Mouse (Mus musculus) ovary, postnatal 14 days (tissue): ENCODE measurements around the gene Lurap1l.
"Not testable (repeated sequence)": the region's sequence is repeated elsewhere in the genome, so short reads cannot be mapped to it uniquely, and the experiment has no call there.

ENCODE experiments used
- DNase-seq: peaks from one replicate; pipeline ENCODE4 v3.0.0; 2022; ENCODE audit warnings: low spot score

Gene Lurap1l

GRCm38 (mm10) chr4:80910481-80910870 is at the start of gene Lurap1l:
Gene Lurap1l (plus strand): TSS chr4:80910646.
- DNase-seq, result peak; percentile 15

GRCm38 (mm10) chr4:80862962-80863361 is 47.5 kb upstream of the Lurap1l start:
- DNase-seq, result no peak

GRCm38 (mm10) chr4:80863906-80864305 is 46.5 kb upstream of the Lurap1l start:
- no peak for DNase-seq

DNA sequence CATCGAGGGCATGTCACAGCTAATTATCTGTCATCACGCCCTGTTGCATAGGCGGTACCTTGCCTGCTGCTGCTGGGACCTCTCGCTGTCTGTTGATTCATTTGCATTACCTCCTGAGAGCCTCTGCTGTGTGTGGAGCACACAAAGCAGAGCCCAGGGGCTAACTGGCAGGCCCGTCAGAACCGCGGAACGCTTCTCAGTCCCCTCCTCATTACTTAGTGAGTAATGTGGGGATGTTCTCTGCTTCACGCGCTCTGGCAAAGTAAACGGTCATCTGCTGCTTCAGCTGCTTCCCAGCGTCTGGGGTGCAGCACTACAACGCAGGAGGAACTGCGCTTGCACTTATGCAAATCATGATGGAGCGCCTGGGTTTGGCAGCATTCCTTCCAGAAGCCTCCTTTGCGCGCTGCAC is 45.9 kb upstream of the Lurap1l start:
- no peak for DNase-seq

DNA sequence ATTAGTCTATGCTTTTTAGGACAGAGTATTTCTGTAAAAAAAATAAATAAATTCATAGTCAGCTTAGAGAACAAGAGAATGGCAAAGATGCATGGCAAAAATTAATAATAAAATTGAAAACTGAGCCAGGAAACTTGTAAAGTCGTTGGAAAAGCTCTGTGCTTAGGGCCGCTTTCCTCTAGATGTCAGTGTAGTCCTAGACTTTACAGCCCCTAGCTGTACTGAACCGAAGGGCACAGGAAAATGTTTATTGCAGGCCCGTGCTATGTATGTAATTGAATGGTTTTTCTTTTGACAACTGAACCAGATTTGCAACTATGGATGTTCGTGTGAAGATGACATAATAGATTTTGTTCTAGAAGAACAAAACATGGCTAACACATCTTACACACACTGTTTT is 44.4 kb upstream of the Lurap1l start:
- DNase-seq, result no peak

- no peak for DNase-seq
These were observed 40.8 kb upstream of the Lurap1l start for GRCm38 (mm10) chr4:80869598-80869997.

- no peak for DNase-seq
These were observed 37.4 kb upstream of the Lurap1l start for GRCm38 (mm10) chr4:80872847-80873644.

DNA sequence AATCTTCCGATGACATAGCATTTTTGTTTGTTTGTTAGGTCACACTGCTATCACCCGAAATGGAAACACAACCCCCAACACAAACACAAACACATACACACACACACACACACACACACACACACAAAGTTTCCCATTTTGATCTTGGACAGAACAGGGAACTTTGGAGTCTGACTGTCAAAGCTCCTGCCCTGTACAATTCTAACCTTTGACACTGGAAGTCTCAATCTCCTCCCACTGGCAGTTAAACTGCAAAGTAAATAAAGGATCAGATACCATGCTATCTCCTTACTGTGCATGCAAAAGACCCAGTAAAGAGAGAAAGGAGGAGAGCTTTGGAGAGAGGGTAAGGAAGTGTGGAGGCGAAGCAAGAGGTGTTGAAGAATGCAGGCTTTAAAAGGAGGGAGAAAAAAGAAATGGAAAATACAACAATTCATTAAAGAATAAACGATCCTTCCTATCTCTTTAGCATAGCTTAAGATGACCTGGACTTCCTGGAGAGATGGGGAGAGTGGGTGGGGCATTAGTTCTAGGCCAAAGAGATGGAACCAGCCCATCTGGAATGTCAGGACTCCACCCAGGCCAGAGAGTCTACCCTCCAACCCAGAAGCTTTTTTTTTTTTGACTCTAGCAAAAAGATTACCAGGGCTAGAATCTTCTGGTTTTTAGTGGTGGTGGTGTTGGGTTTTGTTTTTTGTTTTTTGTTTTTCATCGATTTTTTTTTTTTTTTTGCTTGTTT is 36.2 kb upstream of the Lurap1l start:
- no peak for DNase-seq

DNA sequence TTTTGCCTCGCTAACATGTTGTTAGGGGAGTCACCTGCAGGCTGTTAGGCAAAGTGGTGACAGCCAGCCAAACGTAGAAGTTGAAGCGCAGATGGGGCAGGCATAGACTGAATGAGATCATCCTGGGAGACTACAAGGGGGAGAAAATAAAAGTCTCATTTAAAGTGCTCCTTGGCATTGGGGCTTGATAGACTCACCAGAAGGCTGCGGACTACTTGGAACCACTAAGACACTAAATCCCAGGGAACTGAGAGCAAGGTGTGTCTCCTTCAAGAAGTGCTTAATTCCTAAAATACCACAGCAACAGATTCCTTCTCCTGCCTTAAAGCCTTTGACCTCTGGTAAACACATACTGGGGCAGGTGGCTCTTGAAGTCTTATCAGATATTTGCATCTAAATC is 35.4 kb upstream of the Lurap1l start:
- no peak for DNase-seq

DNA sequence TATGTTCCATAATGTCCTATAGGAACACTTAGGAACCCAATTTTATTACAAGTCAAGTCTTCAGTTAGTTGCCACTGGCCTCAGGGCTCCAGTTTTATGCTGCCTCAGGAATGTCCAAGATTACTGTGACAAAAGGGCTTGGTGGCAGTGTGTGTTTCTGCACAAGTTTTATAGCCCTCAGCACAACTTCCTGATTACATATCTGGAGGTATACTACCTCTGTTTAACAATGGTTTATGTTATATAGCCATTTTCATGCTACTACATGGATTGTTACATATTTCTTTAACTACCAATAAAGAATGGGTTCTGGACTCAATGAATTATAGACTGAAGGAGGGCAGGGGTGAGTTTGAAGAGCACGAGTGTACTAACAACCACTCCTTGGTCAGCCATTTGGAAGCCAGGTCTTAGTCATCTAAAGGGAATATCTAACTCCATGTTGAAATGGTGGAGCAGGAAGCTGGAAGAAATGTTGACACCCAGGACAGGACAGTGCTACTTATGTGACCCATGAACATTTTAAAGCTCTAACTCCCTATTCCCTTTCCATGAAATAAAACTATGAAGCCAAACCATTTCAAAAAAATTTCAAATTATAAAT is 28.3 kb upstream of the Lurap1l start:
- DNase-seq, result no peak

GRCm38 (mm10) chr4:80886631-80887030 is 23.8 kb upstream of the Lurap1l start:
- DNase-seq, result no peak

GRCm38 (mm10) chr4:80891004-80891403 is 19.4 kb upstream of the Lurap1l start:
- DNase-seq, result no peak

DNA sequence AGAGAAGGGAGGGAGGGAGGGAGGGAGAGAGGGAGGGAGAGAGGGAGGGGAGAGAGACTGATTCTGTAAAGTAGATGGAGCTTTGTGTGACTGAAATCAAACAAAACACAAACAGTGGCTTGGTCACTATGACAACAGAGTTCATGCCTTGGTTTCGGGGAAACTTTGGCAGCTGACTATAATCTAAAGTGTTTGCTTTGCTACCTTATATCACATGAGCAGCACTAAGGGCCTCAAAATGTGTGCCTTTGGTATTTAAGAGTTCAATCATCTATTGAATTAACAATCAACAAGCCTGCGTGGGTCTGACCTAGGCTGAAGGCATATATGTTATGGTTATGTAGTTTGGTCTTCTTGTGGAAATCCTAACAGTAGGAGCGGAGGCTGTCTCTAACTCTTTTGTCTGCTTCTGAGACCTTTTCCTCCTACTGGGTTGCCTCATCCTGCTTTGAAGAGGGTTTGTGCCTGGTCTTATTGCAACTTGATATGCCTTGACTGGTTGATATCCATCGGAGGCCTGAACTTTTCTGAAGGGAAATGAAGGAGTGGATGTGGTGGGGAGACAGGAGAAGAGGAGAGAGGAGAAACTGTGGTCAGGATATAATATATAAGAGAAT is 15.1 kb upstream of the Lurap1l start:
- DNase-seq, result no peak

GRCm38 (mm10) chr4:80906726-80907125 is 3.7 kb upstream of the Lurap1l start:
- DNase-seq, result no peak

- DNase-seq, result no peak
These were observed 2.5 kb upstream of the Lurap1l start for GRCm38 (mm10) chr4:80907973-80908372.

DNA sequence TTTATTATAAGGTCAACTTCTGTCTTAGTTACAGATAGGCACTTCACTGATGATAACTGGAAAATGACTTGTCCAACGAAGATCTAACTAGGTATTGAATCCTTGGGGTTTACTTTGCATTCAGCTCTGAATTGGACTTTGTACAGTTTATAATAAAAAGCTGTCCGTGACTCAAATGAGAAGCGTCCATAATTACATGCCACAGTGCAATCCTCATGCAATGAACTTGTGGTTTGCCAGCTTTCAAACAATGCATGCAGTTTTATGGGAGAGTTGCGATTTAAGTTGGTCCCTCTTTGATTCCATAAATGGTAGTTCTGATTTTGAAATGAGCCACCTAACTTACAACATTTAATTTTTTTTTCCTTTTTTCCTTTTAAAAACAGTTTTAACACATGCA is 1.5 kb upstream of the Lurap1l start:
- no peak for DNase-seq

DNA sequence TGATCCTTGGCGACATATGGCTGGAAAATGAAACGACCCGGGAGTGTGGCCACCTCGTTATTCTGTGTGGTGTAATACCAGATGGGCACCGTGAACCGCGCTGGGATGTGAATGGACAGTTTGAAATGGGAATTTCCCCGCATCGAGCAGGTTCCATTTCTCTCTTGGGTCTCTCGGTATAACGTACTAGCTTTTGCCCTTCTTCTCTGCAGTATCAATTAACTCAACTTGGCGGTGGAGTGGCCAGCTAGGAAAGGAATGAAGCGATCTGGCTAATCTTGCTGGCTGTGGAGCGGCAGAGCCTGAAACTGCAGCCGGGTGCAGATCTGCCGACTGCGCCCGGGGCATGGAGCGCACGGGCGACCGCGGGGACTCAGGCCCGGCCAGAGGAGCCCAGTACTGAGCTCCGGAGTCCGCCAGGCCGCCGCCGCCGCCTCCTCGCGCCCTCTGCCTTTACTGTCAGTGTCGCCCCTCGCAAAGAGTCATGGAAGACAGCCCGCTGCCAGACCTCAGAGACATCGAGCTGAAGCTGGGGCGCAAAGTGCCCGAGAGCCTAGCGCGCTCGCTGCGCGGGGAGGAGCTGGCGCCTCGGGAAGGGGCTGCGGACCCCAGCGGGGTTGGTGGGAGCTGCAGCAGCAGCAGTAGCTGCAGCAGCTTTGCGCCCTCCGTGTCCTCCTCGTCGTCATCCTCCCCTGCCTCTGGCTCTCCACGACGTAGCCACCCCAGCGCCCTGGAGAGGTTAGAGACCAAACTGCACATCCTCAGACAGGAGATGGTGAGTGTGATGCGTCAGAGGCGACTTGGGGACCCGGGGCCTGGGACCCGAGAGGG is 640 bp downstream of the Lurap1l start:
- peak; percentile 15 for DNase-seq

GRCm38 (mm10) chr4:80911706-80912540 is 1.5 kb downstream of the Lurap1l start:
- DNase-seq, result peak; percentile 55

GRCm38 (mm10) chr4:80915211-80915610 is 4.8 kb downstream of the Lurap1l start:
- DNase-seq, result no peak

- DNase-seq, result no peak
These were observed 6.2 kb downstream of the Lurap1l start for GRCm38 (mm10) chr4:80916695-80917094.

DNA sequence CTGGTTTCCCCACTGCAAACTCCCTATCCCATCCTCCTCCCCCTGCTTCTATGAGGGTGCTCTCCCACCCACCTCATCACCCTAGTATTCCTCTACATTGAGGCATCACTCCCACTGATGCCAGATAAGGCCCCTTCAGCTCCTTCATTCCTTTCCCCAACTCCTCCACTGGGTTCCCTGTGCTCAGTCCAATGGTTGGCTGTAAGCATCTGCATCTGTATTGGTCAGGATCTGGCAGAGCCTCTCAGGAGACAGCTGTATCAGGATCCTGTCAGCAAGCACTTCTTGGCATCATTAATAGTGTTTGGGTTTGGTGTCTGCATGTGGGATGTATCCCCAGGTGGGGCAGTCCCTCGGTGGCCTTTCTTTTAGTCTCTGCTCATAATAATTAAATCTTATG is 6.7 kb downstream of the Lurap1l start:
- DNase-seq, result not testable (repeated sequence)
